Mouse (Mus musculus): ENCODE data around the gene Tmem123. TPM values are rescaled to one million over a fixed set of nuclear protein-coding genes. Genes with fewer than 3 reads are reported as not detected.
A peak's percentile ranks its signal among the peaks of the same experiment; 100 is the strongest.

Tmem123 gene
- polyA plus RNA-seq, 1 experiment from 2014 or later: 43.9 TPM

DNA sequence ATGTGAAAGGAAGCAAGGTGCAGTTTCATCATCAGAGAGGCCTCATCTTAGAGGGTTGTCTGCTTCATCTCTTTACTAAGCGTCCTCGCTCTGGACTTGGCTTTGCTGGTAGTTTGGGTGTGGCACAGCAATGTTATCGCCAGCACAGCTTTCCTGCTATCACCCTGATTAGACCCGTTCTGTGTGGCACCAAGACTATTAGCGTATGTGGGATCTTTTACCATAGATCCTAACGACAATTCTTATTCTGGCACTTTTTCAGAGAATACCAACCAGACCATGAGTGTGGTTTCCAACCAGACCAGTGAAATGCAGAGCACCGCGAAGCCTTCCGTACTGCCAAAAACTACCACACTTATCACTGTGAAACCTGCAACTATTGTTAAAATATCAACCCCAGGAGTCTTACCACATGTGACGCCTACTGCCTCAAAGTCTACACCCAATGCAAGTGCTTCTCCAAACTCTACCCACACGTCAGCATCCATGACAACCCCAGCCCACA is 26.8 kb downstream of the Tmem123 start:
- Histone ChIP-seq H3K9ac (ENCODE audit: low read length) (no peak overlapping the region), H3K4me3 (ENCODE audit: low read depth, low read length) (no peak overlapping the region)
- WGBS: 93% methylated on average over 11 of the region's 11 CpGs

DNA sequence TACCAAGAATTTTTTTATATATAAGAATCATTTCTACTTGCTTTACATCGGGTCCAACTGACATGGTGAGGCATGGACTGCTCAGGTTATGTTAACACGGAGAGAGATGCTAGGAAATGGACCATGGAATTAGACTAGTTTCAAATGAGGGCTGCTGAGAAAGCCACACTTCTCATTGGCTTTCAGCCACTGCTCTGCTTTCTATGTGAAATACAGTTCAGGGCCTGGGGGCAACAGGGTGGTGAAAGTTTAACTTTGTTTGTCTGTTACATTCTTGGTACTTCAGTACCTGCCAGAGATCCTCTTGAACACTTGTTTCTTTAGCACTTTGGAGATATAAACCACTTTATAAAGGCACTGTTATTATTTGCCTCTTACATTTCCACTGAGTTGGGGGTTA is 29.7 kb downstream of the Tmem123 start:
- Histone ChIP-seq H3K4me3 (ENCODE audit: low read depth, low read length) (no peak overlapping the region), H3K4me1 (ENCODE audit: control insufficient read depth, insufficient read depth, low read length) (no peaks in the 10 kb centered on the region), H3K36me3 (ENCODE audit: control insufficient read depth, insufficient read depth, low read length) (peaks cover 32% of the 10 kb centered on the region), H3K9ac (ENCODE audit: low read length) (no peak overlapping the region), H3K27ac (ENCODE audit: low read depth, low read length) (no peak overlapping the region), H3K4me2 (ENCODE audit: low read length) (no peak overlapping the region), H3K9me3 (replicated peaks; ENCODE audit: control insufficient read depth, low read length) (no peaks in the 10 kb centered on the region), H3K27me3 (replicated peaks; ENCODE audit: control insufficient read depth, insufficient read depth, low read length) (no peaks in the 10 kb centered on the region)
- no peak for DNase-seq (ENCODE audit: low spot score)
- WGBS: 92% methylated on average over 2 of the region's 2 CpGs
- ATAC-seq: no peak

More for the DNA sequence above, 26.8 kb downstream of the Tmem123 start:
- Histone ChIP-seq H3K9me3 (replicated peaks; ENCODE audit: control insufficient read depth, low read length) (no peaks in the 10 kb centered on the region), H3K4me2 (ENCODE audit: low read length) (no peak overlapping the region), H3K27ac (ENCODE audit: low read depth, low read length) (no peak overlapping the region), H3K27me3 (replicated peaks; ENCODE audit: control insufficient read depth, insufficient read depth, low read length) (no peaks in the 10 kb centered on the region), H3K36me3 (ENCODE audit: control insufficient read depth, insufficient read depth, low read length) (peaks cover 34% of the 10 kb centered on the region), H3K4me1 (ENCODE audit: control insufficient read depth, insufficient read depth, low read length) (no peaks in the 10 kb centered on the region)
- DNase-seq (ENCODE audit: low spot score) (no peak), ATAC-seq (no peak)

DNA sequence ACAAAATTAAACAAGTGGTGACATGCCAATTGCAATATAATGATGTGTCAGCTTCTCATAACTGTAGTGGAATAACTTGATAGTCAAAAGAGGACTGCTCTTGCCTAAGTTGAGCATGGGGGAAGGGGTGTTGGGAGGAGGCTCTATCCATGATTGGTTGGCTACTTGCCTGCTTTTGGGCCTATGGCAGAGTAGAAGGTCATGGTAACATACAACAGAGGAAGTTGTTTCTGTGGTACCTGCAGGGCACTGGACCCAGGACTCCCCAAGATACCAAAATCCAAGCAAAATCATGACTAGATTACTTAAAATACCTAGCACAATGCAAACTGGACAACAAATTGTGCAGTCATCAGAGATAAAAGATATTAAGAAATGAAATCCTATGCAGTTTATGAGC is 31.7 kb downstream of the Tmem123 start:
- H3K4me2 ChIP-seq (ENCODE audit: low read length): no peak overlapping the region
- no peak overlapping the region for H3K9ac ChIP-seq (ENCODE audit: low read length)
- ATAC-seq (no peak), DNase-seq (ENCODE audit: low spot score) (no peak)
- peaks cover 31% of the 10 kb centered on the region for H3K36me3 ChIP-seq (ENCODE audit: control insufficient read depth, insufficient read depth, low read length)
- no peaks in the 10 kb centered on the region for H3K4me1 ChIP-seq (ENCODE audit: control insufficient read depth, insufficient read depth, low read length)
- 0 out of 2 replicates have a peak overlapping the region, but pooled peaks have one; percentile 9 for H3K27ac ChIP-seq (ENCODE audit: low read depth, low read length)
- no peaks in the 10 kb centered on the region for H3K27me3 ChIP-seq (replicated peaks; ENCODE audit: control insufficient read depth, insufficient read depth, low read length)
- no peaks in the 10 kb centered on the region for H3K9me3 ChIP-seq (replicated peaks; ENCODE audit: control insufficient read depth, low read length)
- no peak overlapping the region for H3K4me3 ChIP-seq (ENCODE audit: low read depth, low read length)

DNA sequence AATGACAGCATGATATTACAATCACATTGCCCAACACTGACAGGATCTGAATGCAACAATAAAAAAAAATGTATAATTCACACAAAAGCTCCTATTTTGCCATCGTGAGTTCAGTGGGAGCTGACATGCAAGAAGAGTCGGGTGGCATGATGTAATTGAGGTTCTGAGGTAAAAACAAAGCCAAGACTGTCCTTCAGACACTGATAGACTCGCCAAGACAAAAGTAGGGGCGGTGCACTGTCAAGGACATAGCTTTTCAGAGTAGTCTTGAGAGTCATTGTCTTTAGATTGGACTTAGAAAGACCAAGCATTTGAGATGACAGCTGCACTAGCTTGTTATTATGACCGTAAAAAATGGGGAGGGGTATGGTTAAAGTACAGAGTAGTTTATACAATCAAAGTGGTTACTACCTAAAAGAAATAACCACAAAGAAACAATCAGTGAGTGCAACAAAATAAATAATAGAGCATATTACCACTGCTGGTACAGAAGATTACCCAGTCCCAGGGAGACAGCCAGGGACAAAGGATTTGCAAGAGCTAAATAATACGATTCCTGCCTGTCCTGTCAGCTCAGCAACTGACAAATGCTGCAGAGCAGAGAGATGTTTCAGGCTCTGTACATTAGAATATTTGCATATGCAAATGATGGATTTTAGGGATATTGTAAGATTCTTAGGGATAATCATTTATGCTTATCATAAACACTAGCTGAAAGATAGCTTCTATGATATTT is 32.5 kb downstream of the Tmem123 start:
- peak overlapping the region; percentile 49; the same call in 1 of the 2 replicates for H3K27ac ChIP-seq (ENCODE audit: low read depth, low read length)
- DNase-seq (ENCODE audit: low spot score): peak; percentile 66

DNA sequence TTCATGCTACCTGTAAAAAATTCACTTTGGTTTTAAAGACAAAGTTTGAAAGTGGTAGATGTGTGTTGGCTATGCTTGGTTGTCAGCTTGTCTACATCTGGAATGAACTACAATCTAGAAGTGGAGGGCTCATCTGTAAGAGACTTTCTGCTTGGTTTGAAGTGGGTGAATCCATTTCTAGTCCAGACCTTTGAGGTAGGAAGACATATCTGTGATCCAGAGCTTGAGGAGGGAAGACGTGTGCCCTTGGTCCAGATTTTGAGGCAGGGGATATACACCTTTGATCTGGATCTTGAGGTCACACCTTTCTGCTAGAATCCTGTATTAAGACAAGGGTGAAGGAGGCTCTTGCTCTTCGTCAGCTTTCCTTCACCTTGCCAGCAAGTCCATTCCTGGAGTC is 33.7 kb downstream of the Tmem123 start:
- ATAC-seq (no peak), DNase-seq (ENCODE audit: low spot score) (no peak)
- H3K4me1 ChIP-seq (ENCODE audit: control insufficient read depth, insufficient read depth, low read length): no peaks in the 10 kb centered on the region
- no peaks in the 10 kb centered on the region for H3K9me3 ChIP-seq (replicated peaks; ENCODE audit: control insufficient read depth, low read length)
- H3K9ac ChIP-seq (ENCODE audit: low read length): no peak overlapping the region
- WGBS: 98% methylated on average over 2 of the region's 2 CpGs
- H3K36me3 ChIP-seq (ENCODE audit: control insufficient read depth, insufficient read depth, low read length): peaks cover 15% of the 10 kb centered on the region; the same call in 1 of the 2 replicates
- no peak overlapping the region for H3K27ac ChIP-seq (ENCODE audit: low read depth, low read length)
- H3K4me3 ChIP-seq (ENCODE audit: low read depth, low read length): no peak overlapping the region
- H3K27me3 ChIP-seq (replicated peaks; ENCODE audit: control insufficient read depth, insufficient read depth, low read length): no peaks in the 10 kb centered on the region
- H3K4me2 ChIP-seq (ENCODE audit: low read length): no peak overlapping the region

More for the DNA sequence above, 32.5 kb downstream of the Tmem123 start:
- H3K9me3 ChIP-seq (replicated peaks; ENCODE audit: control insufficient read depth, low read length): no peaks in the 10 kb centered on the region
- WGBS: 58% methylated on average over 6 of the region's 6 CpGs
- H3K4me1 ChIP-seq (ENCODE audit: control insufficient read depth, insufficient read depth, low read length): no peaks in the 10 kb centered on the region
- H3K9ac ChIP-seq (ENCODE audit: low read length): no peak overlapping the region; the same call in 1 of the 2 replicates
- no peak overlapping the region for H3K4me3 ChIP-seq (ENCODE audit: low read depth, low read length)
- H3K4me2 ChIP-seq (ENCODE audit: low read length): no peak overlapping the region
- no peaks in the 10 kb centered on the region for H3K27me3 ChIP-seq (replicated peaks; ENCODE audit: control insufficient read depth, insufficient read depth, low read length)
- peaks cover 24% of the 10 kb centered on the region for H3K36me3 ChIP-seq (ENCODE audit: control insufficient read depth, insufficient read depth, low read length)
- ATAC-seq: peak; percentile 84

DNA sequence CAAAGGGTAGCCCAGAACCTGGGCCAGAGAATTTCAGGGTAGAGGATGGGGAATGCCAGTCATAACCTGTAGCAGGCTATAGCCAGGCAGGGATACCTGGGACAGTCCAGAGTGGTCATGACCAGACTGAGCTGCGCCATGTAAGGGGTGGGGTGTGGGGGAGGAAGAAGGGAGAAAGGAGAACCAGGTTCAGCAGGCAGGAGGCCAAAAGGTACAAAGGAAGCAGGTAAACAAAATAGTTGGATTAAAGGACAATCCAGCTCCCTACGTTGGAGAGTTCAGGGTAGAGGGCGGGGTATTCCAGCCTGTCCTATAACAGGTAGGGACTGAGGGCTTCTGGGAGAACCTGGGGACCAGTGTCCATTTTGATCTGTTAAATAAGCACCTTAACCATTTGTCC is 34.7 kb downstream of the Tmem123 start:
- H3K4me1 ChIP-seq (ENCODE audit: control insufficient read depth, insufficient read depth, low read length): no peaks in the 10 kb centered on the region
- H3K9ac ChIP-seq (ENCODE audit: low read length): no peak overlapping the region
- no peak overlapping the region for H3K27ac ChIP-seq (ENCODE audit: low read depth, low read length)
- WGBS: 92% methylated on average over 3 of the region's 3 CpGs
- peaks cover 8% of the 10 kb centered on the region; the same call in 1 of the 2 replicates for H3K36me3 ChIP-seq (ENCODE audit: control insufficient read depth, insufficient read depth, low read length)
- DNase-seq (ENCODE audit: low spot score) (no peak), ATAC-seq (peak; percentile 33; the same call in 1 of the 2 replicates)
- H3K27me3 ChIP-seq (replicated peaks; ENCODE audit: control insufficient read depth, insufficient read depth, low read length): no peaks in the 10 kb centered on the region
- H3K4me2 ChIP-seq (ENCODE audit: low read length): no peak overlapping the region
- H3K9me3 ChIP-seq (replicated peaks; ENCODE audit: control insufficient read depth, low read length): no peaks in the 10 kb centered on the region
- no peak overlapping the region for H3K4me3 ChIP-seq (ENCODE audit: low read depth, low read length)

DNA sequence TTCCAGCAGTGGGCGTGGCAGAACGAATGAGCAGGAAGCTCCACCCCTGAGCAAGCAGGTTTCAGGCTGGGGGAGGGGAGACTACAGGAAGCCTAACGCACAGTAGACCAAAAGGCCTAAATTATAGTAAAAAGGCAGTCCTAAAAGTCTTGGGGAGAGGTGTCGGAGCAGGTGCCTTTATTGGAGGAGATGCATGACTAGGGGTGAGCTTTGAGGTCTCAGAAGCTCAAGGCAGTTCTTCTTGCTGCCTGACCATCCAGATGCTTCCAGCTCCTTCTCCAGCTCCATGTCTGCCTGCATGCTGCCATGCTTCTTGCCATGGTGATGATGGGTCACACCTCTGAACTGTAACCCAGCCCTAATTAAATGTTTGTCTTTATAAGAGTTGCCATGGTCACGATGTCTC is 41.3 kb downstream of the Tmem123 start:
- H3K36me3 ChIP-seq (ENCODE audit: control insufficient read depth, insufficient read depth, low read length): no peaks in the 10 kb centered on the region
- H3K9me3 ChIP-seq (replicated peaks; ENCODE audit: control insufficient read depth, low read length): no peaks in the 10 kb centered on the region
- ATAC-seq: no peak
- no peaks in the 10 kb centered on the region for H3K4me1 ChIP-seq (ENCODE audit: control insufficient read depth, insufficient read depth, low read length)
- H3K9ac ChIP-seq (ENCODE audit: low read length): no peak overlapping the region
- H3K4me2 ChIP-seq (ENCODE audit: low read length): no peak overlapping the region
- no peak overlapping the region for H3K4me3 ChIP-seq (ENCODE audit: low read depth, low read length)
- DNase-seq (ENCODE audit: low spot score): no peak
- H3K27me3 ChIP-seq (replicated peaks; ENCODE audit: control insufficient read depth, insufficient read depth, low read length): no peaks in the 10 kb centered on the region
- WGBS: 54% methylated on average over 4 of the region's 5 CpGs
- no peak overlapping the region for H3K27ac ChIP-seq (ENCODE audit: low read depth, low read length)

DNA sequence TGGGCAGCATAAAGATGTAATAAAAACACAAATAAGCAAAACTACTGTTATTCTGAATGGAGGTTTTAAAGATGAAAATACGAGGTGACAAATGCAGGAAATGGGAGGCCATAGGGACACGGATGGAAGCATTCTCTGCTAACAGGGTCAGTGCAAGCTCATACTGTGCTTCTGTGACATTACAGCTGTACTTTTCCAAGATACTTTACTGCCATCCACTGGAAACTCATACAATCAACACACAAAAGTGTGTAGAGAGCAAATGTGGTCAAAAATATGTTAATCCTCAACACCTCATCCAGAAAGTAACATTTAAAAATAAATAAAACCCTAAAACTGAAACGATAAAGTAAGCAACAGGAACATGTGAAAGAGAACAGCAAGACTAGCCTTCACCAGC is 58.9 kb downstream of the Tmem123 start:
- DNase-seq (ENCODE audit: low spot score) (peak; percentile 5), ATAC-seq (no peak)
- H3K36me3 ChIP-seq (ENCODE audit: control insufficient read depth, insufficient read depth, low read length): peaks cover 42% of the 10 kb centered on the region
- H3K4me3 ChIP-seq (ENCODE audit: low read depth, low read length): no peak overlapping the region
- no peak overlapping the region for H3K4me2 ChIP-seq (ENCODE audit: low read length)
- H3K27me3 ChIP-seq (replicated peaks; ENCODE audit: control insufficient read depth, insufficient read depth, low read length): no peaks in the 10 kb centered on the region
- H3K9me3 ChIP-seq (replicated peaks; ENCODE audit: control insufficient read depth, low read length): no peaks in the 10 kb centered on the region
- 95% methylated on average over 3 of the region's 3 CpGs for WGBS
- H3K4me1 ChIP-seq (ENCODE audit: control insufficient read depth, insufficient read depth, low read length): no peaks in the 10 kb centered on the region
- H3K27ac ChIP-seq (ENCODE audit: low read depth, low read length): no peak overlapping the region
- no peak overlapping the region for H3K9ac ChIP-seq (ENCODE audit: low read length)

DNA sequence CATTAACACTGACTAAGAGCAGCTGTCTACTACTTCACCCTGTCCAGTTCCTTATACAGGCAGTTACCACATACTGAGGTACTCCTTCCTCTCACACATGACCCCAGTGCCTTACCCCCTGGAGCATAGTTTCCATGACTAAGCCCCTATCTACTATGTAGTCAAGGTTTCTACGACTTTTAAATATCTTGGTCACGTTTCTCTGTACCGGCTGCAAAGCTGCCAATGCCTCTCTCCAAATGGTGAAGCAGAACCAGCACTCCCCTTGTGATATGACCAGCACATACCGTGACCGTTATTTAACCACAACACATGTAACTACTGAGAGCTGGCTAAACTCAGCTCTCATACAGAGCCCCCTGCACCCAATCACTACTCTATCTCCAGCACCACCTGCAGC is 61.1 kb downstream of the Tmem123 start:
- Histone ChIP-seq H3K27ac (ENCODE audit: low read depth, low read length) (no peak overlapping the region), H3K9ac (ENCODE audit: low read length) (no peak overlapping the region), H3K4me3 (ENCODE audit: low read depth, low read length) (no peak overlapping the region), H3K27me3 (replicated peaks; ENCODE audit: control insufficient read depth, insufficient read depth, low read length) (no peaks in the 10 kb centered on the region), H3K4me1 (ENCODE audit: control insufficient read depth, insufficient read depth, low read length) (no peaks in the 10 kb centered on the region; the same call in 1 of the 2 replicates), H3K9me3 (replicated peaks; ENCODE audit: control insufficient read depth, low read length) (no peaks in the 10 kb centered on the region), H3K36me3 (ENCODE audit: control insufficient read depth, insufficient read depth, low read length) (peaks cover 24% of the 10 kb centered on the region), H3K4me2 (ENCODE audit: low read length) (no peak overlapping the region)
- ATAC-seq: no peak
- 94% methylated on average over 5 of the region's 5 CpGs for WGBS
- DNase-seq (ENCODE audit: low spot score): no peak

All from forebrain, embryonic 14.5 days (tissue).